Mouse (Mus musculus): ENCODE data around the gene Xylb. TPM values are rescaled to one million over a fixed set of nuclear protein-coding genes. Genes with fewer than 3 reads are reported as not detected.

Xylb gene
- total and polyA plus RNA-seq, 2 experiments from 2014 or later: 3.3 to 4.5 TPM

GRCm38 (mm10) chr9:119352060-119352459 is 5.1 kb upstream of the Xylb start:
- Histone ChIP-seq H3K36me3 (ENCODE audit: insufficient read depth, low read length) (peaks cover 14% of the 10 kb centered on the region), H3K27ac (no peak overlapping the region), H3K4me3 (ENCODE audit: low read length) (no peak overlapping the region), H3K4me2 (ENCODE audit: low read depth, low read length) (no peak overlapping the region), H3K9ac (replicated peaks; ENCODE audit: low read length) (no peak overlapping the region), H3K27me3 (ENCODE audit: insufficient read depth, low read length) (no peaks in the 10 kb centered on the region), H3K4me1 (ENCODE audit: insufficient read depth, low read length) (no peaks in the 10 kb centered on the region), H3K9me3 (ENCODE audit: low read length) (no peaks in the 10 kb centered on the region)
- peak; percentile 80 for TF ChIP-seq CTCF (IDR thresholded peaks at IDR 0.05; ENCODE audit: low read depth)
- WGBS: 24% methylated on average over 4 of the region's 4 CpGs
- peak; percentile 81 for DNase-seq (ENCODE audit: low spot score)
- peak; percentile 85 for ATAC-seq

- Histone ChIP-seq H3K4me1 (ENCODE audit: insufficient read depth, low read length) (no peaks in the 10 kb centered on the region), H3K27ac (no peak overlapping the region), H3K4me3 (ENCODE audit: low read length) (no peak overlapping the region), H3K36me3 (ENCODE audit: insufficient read depth, low read length) (peaks cover 6% of the 10 kb centered on the region; the same call in 1 of the 2 replicates), H3K9me3 (ENCODE audit: low read length) (no peaks in the 10 kb centered on the region), H3K9ac (replicated peaks; ENCODE audit: low read length) (no peak overlapping the region), H3K27me3 (ENCODE audit: insufficient read depth, low read length) (no peaks in the 10 kb centered on the region), H3K4me2 (ENCODE audit: low read depth, low read length) (no peak overlapping the region)
- TF ChIP-seq CTCF (IDR thresholded peaks at IDR 0.05; ENCODE audit: low read depth): no peak
- ATAC-seq (no peak), DNase-seq (ENCODE audit: low spot score) (no peak)
- WGBS: 76% methylated on average over 6 of the region's 6 CpGs
Measured at GRCm38 (mm10) chr9:119353926-119354325, 3.3 kb upstream of the Xylb start.

- Histone ChIP-seq H3K36me3 (ENCODE audit: insufficient read depth, low read length) (no peaks in the 10 kb centered on the region; the same call in 1 of the 2 replicates), H3K4me1 (ENCODE audit: insufficient read depth, low read length) (no peaks in the 10 kb centered on the region), H3K9me3 (ENCODE audit: low read length) (no peaks in the 10 kb centered on the region), H3K27ac (no peak overlapping the region), H3K9ac (replicated peaks; ENCODE audit: low read length) (no peak overlapping the region), H3K4me3 (ENCODE audit: low read length) (no peak overlapping the region), H3K27me3 (ENCODE audit: insufficient read depth, low read length) (no peaks in the 10 kb centered on the region), H3K4me2 (ENCODE audit: low read depth, low read length) (no peak overlapping the region)
- TF ChIP-seq CTCF (IDR thresholded peaks at IDR 0.05; ENCODE audit: low read depth): no peak
- DNase-seq (ENCODE audit: low spot score) (no peak), ATAC-seq (no peak)
- 81% methylated on average over 6 of the region's 6 CpGs for WGBS
Measured at GRCm38 (mm10) chr9:119355943-119356342, 1.2 kb upstream of the Xylb start.

GRCm38 (mm10) chr9:119358058-119358429 is 863 bp downstream of the Xylb start:
- Histone ChIP-seq H3K9me3 (ENCODE audit: low read length) (no peaks in the 10 kb centered on the region), H3K27ac (no peak overlapping the region), H3K9ac (replicated peaks; ENCODE audit: low read length) (no peak overlapping the region), H3K4me1 (ENCODE audit: insufficient read depth, low read length) (no peaks in the 10 kb centered on the region), H3K4me2 (ENCODE audit: low read depth, low read length) (peak overlapping the region; percentile 87), H3K27me3 (ENCODE audit: insufficient read depth, low read length) (no peaks in the 10 kb centered on the region), H3K4me3 (ENCODE audit: low read length) (peak overlapping the region; percentile 66), H3K36me3 (ENCODE audit: insufficient read depth, low read length) (no peaks in the 10 kb centered on the region)
- DNase-seq (ENCODE audit: low spot score): no peak
- TF ChIP-seq CTCF (IDR thresholded peaks at IDR 0.05; ENCODE audit: low read depth): no peak
- WGBS: 26% methylated on average over 9 of the region's 9 CpGs
- ATAC-seq: no peak

- H3K4me2 ChIP-seq (ENCODE audit: low read depth, low read length): no peak overlapping the region
- no peak for DNase-seq (ENCODE audit: low spot score)
- H3K36me3 ChIP-seq (ENCODE audit: insufficient read depth, low read length): no peaks in the 10 kb centered on the region
- no peak for ATAC-seq
- no peaks in the 10 kb centered on the region for H3K27me3 ChIP-seq (ENCODE audit: insufficient read depth, low read length)
- no peak overlapping the region for H3K4me3 ChIP-seq (ENCODE audit: low read length)
- TF ChIP-seq CTCF (IDR thresholded peaks at IDR 0.05; ENCODE audit: low read depth): no peak
- no peak overlapping the region for H3K27ac ChIP-seq
- no peak overlapping the region for H3K9ac ChIP-seq (replicated peaks; ENCODE audit: low read length)
- no peaks in the 10 kb centered on the region for H3K4me1 ChIP-seq (ENCODE audit: insufficient read depth, low read length)
- no peaks in the 10 kb centered on the region for H3K9me3 ChIP-seq (ENCODE audit: low read length)
- WGBS: 95% methylated on average over 5 of the region's 5 CpGs
Measured at GRCm38 (mm10) chr9:119361416-119361815, 4.2 kb downstream of the Xylb start.

- Histone ChIP-seq H3K27ac (no peak overlapping the region), H3K27me3 (ENCODE audit: insufficient read depth, low read length) (no peaks in the 10 kb centered on the region), H3K9me3 (ENCODE audit: low read length) (no peaks in the 10 kb centered on the region), H3K4me1 (ENCODE audit: insufficient read depth, low read length) (no peaks in the 10 kb centered on the region), H3K4me3 (ENCODE audit: low read length) (no peak overlapping the region), H3K36me3 (ENCODE audit: insufficient read depth, low read length) (no peaks in the 10 kb centered on the region), H3K9ac (replicated peaks; ENCODE audit: low read length) (no peak overlapping the region), H3K4me2 (ENCODE audit: low read depth, low read length) (no peak overlapping the region)
- WGBS: 94% methylated on average over 12 of the region's 12 CpGs
- no peak for DNase-seq (ENCODE audit: low spot score)
- TF ChIP-seq CTCF (IDR thresholded peaks at IDR 0.05; ENCODE audit: low read depth): no peak
- ATAC-seq: no peak
Measured at GRCm38 (mm10) chr9:119363229-119363628, 6.0 kb downstream of the Xylb start.

- Histone ChIP-seq H3K9me3 (ENCODE audit: low read length) (no peaks in the 10 kb centered on the region), H3K9ac (replicated peaks; ENCODE audit: low read length) (no peak within 1 kb of the TSS), H3K4me2 (ENCODE audit: low read depth, low read length) (no peak within 1 kb of the TSS), H3K27ac (no peak within 1 kb of the TSS), H3K36me3 (ENCODE audit: insufficient read depth, low read length) (no peaks in the 10 kb centered on the region), H3K4me1 (ENCODE audit: insufficient read depth, low read length) (no peaks in the 10 kb centered on the region), H3K4me3 (ENCODE audit: low read length) (no peak within 1 kb of the TSS), H3K27me3 (ENCODE audit: insufficient read depth, low read length) (no peaks in the 10 kb centered on the region)
- no peak for TF ChIP-seq CTCF (IDR thresholded peaks at IDR 0.05; ENCODE audit: low read depth)
- WGBS: 62% methylated on average over 7 of the region's 7 CpGs
- ATAC-seq (no peak), DNase-seq (ENCODE audit: low spot score) (no peak)
Measured at GRCm38 (mm10) chr9:119365284-119365683, 8.1 kb downstream of the Xylb start, which contains the start of gene Slc22a14. Gene Slc22a14, minus strand, starts transcription at chr9:119365553.

Data from hindbrain, postnatal 0 days (tissue).